18 mouse cellular contexts compared by ENCODE assay signal in genomic region chr14:48052405-48052804, GRCm38 (mm10).
DNase-seq lines count a peak whose midpoint lies in the region; ATAC-seq and TF ChIP-seq lines count a peak whose summit lies in the region.
"Had no signal": no experiment of that assay in that cellular context is flagged by ENCODE, and none has a peak within 500 bp of the region (broad histone marks: within the 10 kb centered on the region; RNA-seq: fewer than 3 reads in every experiment).

No protein-coding gene starts in this region.

- no peak overlapping the region for H3K4me2 ChIP-seq in hindbrain, embryonic 16.5 days (ENCODE audit: low read length)
- no peak overlapping the region for H3K4me2 ChIP-seq in hindbrain, embryonic 12.5 days (replicated peaks)
- no peak overlapping the region for H3K4me2 ChIP-seq in midbrain, embryonic 14.5 days (ENCODE audit: low read length)
- no peak overlapping the region for H3K4me2 ChIP-seq in midbrain, embryonic 13.5 days (replicated peaks)
- peak overlapping the region; percentile 14; the same call in 1 of the 2 replicates for H3K4me2 ChIP-seq in embryonic facial prominence, embryonic 13.5 days
- H3K4me2 ChIP-seq: liver, embryonic 12.5 days had no signal

- ATAC-seq in hindbrain, embryonic 16.5 days, result peak; percentile 79; the same call in 1 of the 2 replicates
- no peak for ATAC-seq in hindbrain, embryonic 12.5 days (ENCODE audit: low FRiP score)
- ATAC-seq in midbrain, embryonic 14.5 days (ENCODE audit: low FRiP score, low TSS enrichment), result no peak
- no peak for ATAC-seq in midbrain, embryonic 13.5 days
- ATAC-seq in embryonic facial prominence, embryonic 13.5 days (ENCODE audit: insufficient number of reproducible peaks, insufficient read depth, low FRiP score, low TSS enrichment, low read depth), result no peak
- ATAC-seq: liver, embryonic 12.5 days had no signal

- TF ChIP-seq POLR2A in olfactory bulb, adult 2 months (IDR thresholded peaks at IDR 0.05; ENCODE audit: insufficient read depth, low read depth, low read length), result no peak

- H3K4me1 ChIP-seq in hindbrain, embryonic 16.5 days (ENCODE audit: control insufficient read depth, insufficient read depth, low read depth, low read length), result no peaks in the 10 kb centered on the region
- H3K4me1 ChIP-seq in hindbrain, embryonic 12.5 days, result peaks cover 3% of the 10 kb centered on the region; the same call in 1 of the 2 replicates
- H3K4me1 ChIP-seq in midbrain, embryonic 14.5 days (ENCODE audit: control insufficient read depth, insufficient read depth, low read length), result no peaks in the 10 kb centered on the region
- no peaks in the 10 kb centered on the region for H3K4me1 ChIP-seq in midbrain, embryonic 13.5 days (replicated peaks)
- H3K4me1 ChIP-seq in embryonic facial prominence, embryonic 13.5 days, result peaks cover 10% of the 10 kb centered on the region
- H3K4me1 ChIP-seq in olfactory bulb, adult 2 months (ENCODE audit: control insufficient read depth, insufficient read depth, low read length), result peaks cover 3% of the 10 kb centered on the region; the same call in 1 of the 2 replicates
- H3K4me1 ChIP-seq: liver, embryonic 12.5 days had no signal

- no peak overlapping the region for H3K4me3 ChIP-seq in hindbrain, embryonic 16.5 days (ENCODE audit: low read length)
- H3K4me3 ChIP-seq in hindbrain, embryonic 12.5 days, result no peak overlapping the region
- no peak overlapping the region for H3K4me3 ChIP-seq in midbrain, embryonic 14.5 days (replicated peaks; ENCODE audit: low read depth, low read length)
- no peak overlapping the region for H3K4me3 ChIP-seq in midbrain, embryonic 13.5 days (replicated peaks)
- no peak overlapping the region for H3K4me3 ChIP-seq in embryonic facial prominence, embryonic 13.5 days
- no peak overlapping the region for H3K4me3 ChIP-seq in olfactory bulb, adult 2 months (ENCODE audit: insufficient read depth, low read depth, low read length)
- H3K4me3 ChIP-seq: heart, embryonic 10.5 days; liver, embryonic 12.5 days had no signal

- no peak overlapping the region for H3K9ac ChIP-seq in hindbrain, embryonic 16.5 days (ENCODE audit: low read depth, low read length)
- no peak overlapping the region for H3K9ac ChIP-seq in hindbrain, embryonic 12.5 days
- no peak overlapping the region for H3K9ac ChIP-seq in midbrain, embryonic 14.5 days (replicated peaks; ENCODE audit: low read length)
- H3K9ac ChIP-seq in midbrain, embryonic 13.5 days (replicated peaks), result no peak overlapping the region
- no peak overlapping the region for H3K9ac ChIP-seq in embryonic facial prominence, embryonic 13.5 days
- H3K9ac ChIP-seq: liver, embryonic 12.5 days had no signal

- no peak for TF ChIP-seq CTCF in olfactory bulb, adult 2 months (IDR thresholded peaks at IDR 0.05; ENCODE audit: insufficient read depth, low read depth, low read length)

- no peak overlapping the region for H3K27ac ChIP-seq in hindbrain, embryonic 16.5 days (ENCODE audit: low read depth, low read length)
- no peak overlapping the region; the same call in 1 of the 2 replicates for H3K27ac ChIP-seq in hindbrain, embryonic 12.5 days
- H3K27ac ChIP-seq in midbrain, embryonic 14.5 days (replicated peaks; ENCODE audit: low read depth, low read length), result no peak overlapping the region
- H3K27ac ChIP-seq in midbrain, embryonic 13.5 days, result no peak overlapping the region; the same call in 1 of the 2 replicates
- H3K27ac ChIP-seq in embryonic facial prominence, embryonic 13.5 days, result no peak overlapping the region
- peak overlapping the region; percentile 56 for H3K27ac ChIP-seq in olfactory bulb, adult 2 months (ENCODE audit: insufficient read depth, low read depth, low read length)
- H3K27ac ChIP-seq: heart, embryonic 10.5 days; liver, embryonic 12.5 days had no signal

- no peaks in the 10 kb centered on the region for H3K27me3 ChIP-seq in hindbrain, embryonic 16.5 days (replicated peaks; ENCODE audit: control insufficient read depth, insufficient read depth, low read length)
- no peaks in the 10 kb centered on the region for H3K27me3 ChIP-seq in hindbrain, embryonic 12.5 days
- no peaks in the 10 kb centered on the region for H3K27me3 ChIP-seq in midbrain, embryonic 14.5 days (ENCODE audit: control insufficient read depth, insufficient read depth, low read length)
- no peaks in the 10 kb centered on the region; the same call in 1 of the 2 replicates for H3K27me3 ChIP-seq in midbrain, embryonic 13.5 days
- H3K27me3 ChIP-seq in embryonic facial prominence, embryonic 13.5 days, result no peaks in the 10 kb centered on the region; the same call in 1 of the 2 replicates
- H3K27me3 ChIP-seq: liver, embryonic 12.5 days had no signal

- no peaks in the 10 kb centered on the region for H3K9me3 ChIP-seq in hindbrain, embryonic 16.5 days (ENCODE audit: control insufficient read depth, low read length)
- H3K9me3 ChIP-seq in hindbrain, embryonic 12.5 days (replicated peaks), result no peaks in the 10 kb centered on the region
- H3K9me3 ChIP-seq in midbrain, embryonic 14.5 days (ENCODE audit: control insufficient read depth, low read length), result no peaks in the 10 kb centered on the region
- no peaks in the 10 kb centered on the region for H3K9me3 ChIP-seq in midbrain, embryonic 13.5 days
- no peaks in the 10 kb centered on the region for H3K9me3 ChIP-seq in embryonic facial prominence, embryonic 13.5 days
- H3K9me3 ChIP-seq: G1E; heart, embryonic 10.5 days; liver, embryonic 12.5 days had no signal

- peak; percentile 46 for DNase-seq in midbrain, embryonic 14.5 days
- DNase-seq in thymus, postnatal 0 days (ENCODE audit: low spot score), result no peak
- DNase-seq: adrenal gland, adult 2 months; cerebellum, adult 8-10 months; gastrocnemius, postnatal 14 days; heart, postnatal 14 days; kidney, adult 9 months; kidney, postnatal 4 days; left cerebral cortex, postnatal 4 days; thymus, adult 18-20 months had no signal

- no peaks in the 10 kb centered on the region for H3K36me3 ChIP-seq in hindbrain, embryonic 16.5 days (ENCODE audit: control insufficient read depth, insufficient read depth, low read length)
- H3K36me3 ChIP-seq in hindbrain, embryonic 12.5 days, result no peaks in the 10 kb centered on the region
- no peaks in the 10 kb centered on the region for H3K36me3 ChIP-seq in midbrain, embryonic 14.5 days (ENCODE audit: control insufficient read depth, insufficient read depth, low read length)
- H3K36me3 ChIP-seq in midbrain, embryonic 13.5 days, result no peaks in the 10 kb centered on the region
- no peaks in the 10 kb centered on the region for H3K36me3 ChIP-seq in embryonic facial prominence, embryonic 13.5 days
- H3K36me3 ChIP-seq: G1E; heart, embryonic 10.5 days; liver, embryonic 12.5 days had no signal

- 44% methylated on average over 7 of the region's 7 CpGs for WGBS in hindbrain, embryonic 16.5 days
- 38% methylated on average over 7 of the region's 7 CpGs for WGBS in hindbrain, embryonic 12.5 days
- 23% methylated on average over 7 of the region's 7 CpGs for WGBS in midbrain, embryonic 14.5 days
- 31% methylated on average over 7 of the region's 7 CpGs for WGBS in midbrain, embryonic 13.5 days
- WGBS in embryonic facial prominence, embryonic 13.5 days, result 16% methylated on average over 7 of the region's 7 CpGs
- WGBS in olfactory bulb, adult 2 months, result 13% methylated on average over 7 of the region's 7 CpGs
